Mouse (Mus musculus): ENCODE results near the gene Zcchc8. TPM values are rescaled to one million over a fixed set of nuclear protein-coding genes. Genes with fewer than 3 reads are reported as not detected.

Zcchc8 gene
- polyA plus RNA-seq, 1 experiment from 2014 or later: 57.0 TPM

DNA sequence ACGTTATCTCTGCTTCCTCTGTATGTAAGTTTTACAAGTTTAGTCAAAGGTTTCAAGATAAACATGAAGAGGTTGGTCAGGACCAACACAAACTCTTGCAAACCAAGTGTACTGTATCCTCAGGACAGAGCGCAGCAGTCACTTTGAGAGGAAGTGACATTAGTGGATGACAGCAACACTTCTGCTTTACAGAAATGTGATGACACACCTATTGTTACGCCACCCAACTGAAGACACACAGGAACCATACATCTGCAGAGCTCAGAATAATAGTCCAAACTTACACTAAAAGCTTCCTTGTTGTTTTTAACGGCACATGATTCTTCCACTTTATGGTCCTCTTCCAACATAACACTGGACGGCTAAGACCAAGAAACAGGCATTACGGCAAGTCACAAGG lies 7.1 kb downstream of the Zcchc8 start:
- Histone ChIP-seq H3K27me3 (replicated peaks) (no peaks in the 10 kb centered on the region), H3K9ac (replicated peaks) (no peak overlapping the region), H3K4me2 (no peak overlapping the region), H3K4me3 (replicated peaks) (no peak overlapping the region), H3K9me3 (replicated peaks) (no peaks in the 10 kb centered on the region), H3K36me3 (peaks cover 74% of the 10 kb centered on the region), H3K4me1 (peaks cover 18% of the 10 kb centered on the region), H3K27ac (replicated peaks) (no peak overlapping the region)
- ATAC-seq (ENCODE audit: low FRiP score): no peak
- WGBS: 96% methylated on average over 6 of the region's 6 CpGs

DNA sequence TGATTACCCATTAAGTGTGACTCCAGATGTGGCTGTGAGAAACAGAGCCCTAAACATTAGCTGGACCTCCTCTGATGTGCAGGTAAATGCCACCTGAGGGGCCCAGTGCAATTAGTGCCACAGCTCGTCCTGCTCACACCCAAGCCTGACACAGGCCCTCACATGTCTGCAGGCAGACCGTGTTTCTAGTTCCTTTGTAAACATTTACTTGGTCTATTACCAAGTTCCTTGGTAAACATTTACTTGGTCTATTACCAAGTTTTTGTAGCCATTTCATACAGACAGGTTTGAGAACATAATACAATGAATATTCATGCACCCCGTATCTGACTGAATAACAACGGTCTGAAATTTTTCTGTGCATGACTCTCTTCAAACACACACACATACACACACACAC lies 11.3 kb downstream of the Zcchc8 start:
- no peaks in the 10 kb centered on the region for H3K27me3 ChIP-seq (replicated peaks)
- no peaks in the 10 kb centered on the region for H3K4me1 ChIP-seq
- no peak overlapping the region for H3K9ac ChIP-seq (replicated peaks)
- 90% methylated on average over 4 of the region's 4 CpGs for WGBS
- no peak for ATAC-seq (ENCODE audit: low FRiP score)
- H3K36me3 ChIP-seq: peaks cover 92% of the 10 kb centered on the region
- H3K4me2 ChIP-seq: no peak overlapping the region
- no peaks in the 10 kb centered on the region for H3K9me3 ChIP-seq (replicated peaks)
- H3K4me3 ChIP-seq (replicated peaks): no peak overlapping the region
- H3K27ac ChIP-seq (replicated peaks): no peak overlapping the region

DNA sequence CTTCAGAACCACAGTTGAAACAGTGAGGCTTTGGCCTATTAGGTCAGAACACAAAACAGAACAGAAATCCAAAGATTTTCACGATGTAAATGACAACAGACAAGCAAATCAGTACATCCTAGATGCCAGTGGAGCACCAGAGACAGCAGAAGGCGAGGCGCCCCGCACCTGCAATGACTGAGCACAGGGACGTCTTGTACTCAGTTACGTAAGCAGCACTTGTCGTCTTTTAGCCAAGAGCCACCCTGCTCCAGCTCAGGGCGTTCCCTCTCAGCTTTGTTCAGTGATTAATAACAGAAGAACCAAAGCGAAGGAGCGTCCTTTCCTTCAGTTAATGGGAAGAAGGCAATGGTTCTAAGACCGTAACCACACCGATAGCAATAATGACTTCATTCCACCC lies 12.3 kb downstream of the Zcchc8 start:
- no peak for ATAC-seq (ENCODE audit: low FRiP score)
- H3K4me1 ChIP-seq: no peaks in the 10 kb centered on the region
- H3K4me2 ChIP-seq: no peak overlapping the region
- H3K27ac ChIP-seq (replicated peaks): no peak overlapping the region
- no peaks in the 10 kb centered on the region for H3K27me3 ChIP-seq (replicated peaks)
- no peaks in the 10 kb centered on the region for H3K9me3 ChIP-seq (replicated peaks)
- H3K4me3 ChIP-seq (replicated peaks): no peak overlapping the region
- no peak overlapping the region for H3K9ac ChIP-seq (replicated peaks)
- WGBS: 93% methylated on average over 12 of the region's 12 CpGs
- H3K36me3 ChIP-seq: peaks cover 90% of the 10 kb centered on the region

DNA sequence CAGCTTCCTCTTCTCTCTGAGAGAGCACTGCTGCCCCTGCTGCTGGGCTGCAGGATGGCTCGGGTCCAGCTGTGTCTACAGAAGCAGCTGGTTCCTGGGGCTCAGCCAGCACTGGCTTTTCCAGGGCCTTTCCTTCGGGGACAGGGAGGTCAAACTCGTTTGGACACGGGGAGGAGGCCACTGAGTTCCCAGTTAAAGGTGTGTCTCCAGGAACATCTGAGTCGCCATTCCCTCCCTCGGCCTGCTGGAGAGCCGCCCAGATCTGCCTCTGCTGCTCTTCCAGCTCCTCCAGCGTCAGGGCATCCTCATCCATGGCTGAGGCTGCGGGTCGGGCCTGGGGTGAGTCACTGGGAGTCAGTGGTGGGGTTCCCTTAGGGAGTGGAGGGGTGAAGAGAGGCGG lies 20.3 kb downstream of the Zcchc8 start:
- 73% methylated on average over 11 of the region's 11 CpGs for WGBS

DNA sequence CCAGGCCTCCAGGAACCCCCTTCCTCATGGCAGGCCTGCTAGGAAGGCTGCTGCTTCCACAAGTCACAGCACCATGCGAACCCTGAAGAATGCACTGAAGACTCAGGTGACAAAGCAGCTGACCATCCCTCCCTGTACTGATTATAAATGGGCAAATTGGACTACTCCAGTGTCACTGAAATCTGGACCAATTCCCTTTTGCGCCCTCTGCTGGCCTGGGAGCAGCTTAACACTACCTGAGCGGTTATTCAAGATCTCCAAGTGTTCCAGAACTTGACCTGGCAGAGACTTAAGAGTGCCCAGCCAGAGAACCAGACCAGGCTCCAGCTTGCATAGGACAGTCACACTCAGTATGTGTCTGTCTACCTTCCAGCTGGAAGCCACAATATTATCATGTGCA lies 21.7 kb downstream of the Zcchc8 start:
- peaks cover 6% of the 10 kb centered on the region; the same call in 1 of the 2 replicates for H3K4me1 ChIP-seq
- no peaks in the 10 kb centered on the region for H3K9me3 ChIP-seq (replicated peaks)
- WGBS: 31% methylated on average over 3 of the region's 3 CpGs
- H3K36me3 ChIP-seq: peaks cover 58% of the 10 kb centered on the region
- no peak overlapping the region for H3K4me3 ChIP-seq (replicated peaks)
- no peak overlapping the region for H3K4me2 ChIP-seq
- H3K9ac ChIP-seq (replicated peaks): no peak overlapping the region
- ATAC-seq (ENCODE audit: low FRiP score): no peak
- no peak overlapping the region for H3K27ac ChIP-seq (replicated peaks)
- no peaks in the 10 kb centered on the region for H3K27me3 ChIP-seq (replicated peaks)

More for the DNA sequence above, 20.3 kb downstream of the Zcchc8 start:
- no peak for ATAC-seq (ENCODE audit: low FRiP score)
- Histone ChIP-seq H3K9ac (replicated peaks) (no peak overlapping the region), H3K27me3 (replicated peaks) (no peaks in the 10 kb centered on the region), H3K9me3 (replicated peaks) (no peaks in the 10 kb centered on the region), H3K4me1 (peaks cover 6% of the 10 kb centered on the region; the same call in 1 of the 2 replicates), H3K36me3 (peaks cover 71% of the 10 kb centered on the region), H3K4me2 (no peak overlapping the region), H3K27ac (replicated peaks) (no peak overlapping the region), H3K4me3 (replicated peaks) (no peak overlapping the region)

DNA sequence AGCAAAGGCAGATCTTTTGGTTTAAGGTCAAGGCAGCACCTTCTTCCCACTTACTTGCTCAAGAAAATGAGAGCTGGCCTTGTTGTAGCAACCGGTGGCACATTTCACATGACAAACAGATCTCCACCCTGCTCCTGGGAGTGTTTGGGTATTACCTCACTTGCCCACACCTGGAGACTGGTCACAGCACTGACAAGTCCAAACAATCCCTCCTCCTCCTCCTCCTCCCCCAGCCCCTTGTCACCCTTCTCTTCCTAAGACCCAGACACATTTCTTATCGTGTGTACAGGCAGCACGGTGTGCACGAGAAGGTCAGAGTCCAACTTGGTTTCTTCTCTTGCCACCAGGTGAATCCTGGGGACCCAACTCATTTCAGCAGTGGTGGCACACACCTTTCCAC lies 23.9 kb downstream of the Zcchc8 start:
- H3K4me1 ChIP-seq: peaks cover 6% of the 10 kb centered on the region; the same call in 1 of the 2 replicates
- WGBS: 89% methylated on average over 4 of the region's 4 CpGs
- no peak for ATAC-seq (ENCODE audit: low FRiP score)

DNA sequence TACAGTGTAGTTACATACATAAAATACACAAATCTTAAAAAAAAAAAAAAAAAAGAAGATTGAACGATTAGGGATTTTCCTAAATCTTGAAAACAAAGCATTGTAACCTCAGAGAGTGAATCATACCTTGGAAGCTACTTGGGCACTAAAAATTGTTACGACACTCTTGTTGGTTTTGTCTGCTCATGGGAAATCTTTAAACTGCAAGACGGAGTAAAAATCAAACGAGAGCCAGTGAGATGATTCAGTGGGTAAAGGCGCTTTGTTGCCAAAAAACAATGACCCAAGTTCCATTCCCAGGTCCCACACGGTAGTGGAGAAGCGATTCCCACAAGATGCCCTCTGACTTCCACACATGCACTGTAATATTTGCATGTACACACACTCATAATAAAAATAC lies 24.7 kb downstream of the Zcchc8 start:
- no peaks in the 10 kb centered on the region for H3K27me3 ChIP-seq (replicated peaks)
- no peaks in the 10 kb centered on the region for H3K9me3 ChIP-seq (replicated peaks)
- H3K27ac ChIP-seq (replicated peaks): no peak overlapping the region
- ATAC-seq (ENCODE audit: low FRiP score): no peak
- H3K9ac ChIP-seq (replicated peaks): no peak overlapping the region
- H3K4me2 ChIP-seq: no peak overlapping the region
- WGBS: 84% methylated on average over 7 of the region's 7 CpGs
- H3K36me3 ChIP-seq: peaks cover 29% of the 10 kb centered on the region
- peaks cover 6% of the 10 kb centered on the region; the same call in 1 of the 2 replicates for H3K4me1 ChIP-seq
- H3K4me3 ChIP-seq (replicated peaks): no peak overlapping the region

More for the DNA sequence above, 23.9 kb downstream of the Zcchc8 start:
- peaks cover 36% of the 10 kb centered on the region for H3K36me3 ChIP-seq
- no peak overlapping the region for H3K9ac ChIP-seq (replicated peaks)
- no peak overlapping the region for H3K4me2 ChIP-seq
- no peak overlapping the region for H3K27ac ChIP-seq (replicated peaks)
- H3K4me3 ChIP-seq (replicated peaks): no peak overlapping the region
- H3K27me3 ChIP-seq (replicated peaks): no peaks in the 10 kb centered on the region
- H3K9me3 ChIP-seq (replicated peaks): no peaks in the 10 kb centered on the region

DNA sequence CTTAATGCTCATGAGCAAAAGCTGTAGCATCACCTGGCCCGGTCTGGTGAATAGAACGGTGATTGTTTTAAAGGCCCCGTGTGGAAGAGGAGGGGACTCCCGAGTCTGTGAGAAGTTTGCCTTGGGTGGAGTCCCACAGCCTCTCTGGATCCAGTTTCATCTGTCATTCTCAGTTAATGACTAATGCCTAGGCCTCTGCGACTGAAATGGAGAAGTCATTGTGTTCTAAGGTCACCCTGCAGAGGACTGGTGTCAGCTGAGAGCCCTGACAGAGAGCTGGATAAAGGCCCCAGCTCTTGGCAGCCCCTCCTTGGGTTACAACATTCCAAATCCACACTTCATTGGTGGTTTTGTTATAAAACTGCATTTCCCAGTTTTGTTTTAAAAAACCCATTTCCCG lies 26.4 kb downstream of the Zcchc8 start:
- Histone ChIP-seq H3K9ac (replicated peaks) (no peak overlapping the region), H3K4me3 (replicated peaks) (no peak overlapping the region), H3K27me3 (replicated peaks) (no peaks in the 10 kb centered on the region), H3K27ac (replicated peaks) (no peak overlapping the region), H3K4me2 (no peak overlapping the region), H3K4me1 (no peaks in the 10 kb centered on the region), H3K36me3 (peaks cover 14% of the 10 kb centered on the region), H3K9me3 (replicated peaks) (no peaks in the 10 kb centered on the region)
- 67% methylated on average over 6 of the region's 6 CpGs for WGBS
- ATAC-seq (ENCODE audit: low FRiP score): no peak

DNA sequence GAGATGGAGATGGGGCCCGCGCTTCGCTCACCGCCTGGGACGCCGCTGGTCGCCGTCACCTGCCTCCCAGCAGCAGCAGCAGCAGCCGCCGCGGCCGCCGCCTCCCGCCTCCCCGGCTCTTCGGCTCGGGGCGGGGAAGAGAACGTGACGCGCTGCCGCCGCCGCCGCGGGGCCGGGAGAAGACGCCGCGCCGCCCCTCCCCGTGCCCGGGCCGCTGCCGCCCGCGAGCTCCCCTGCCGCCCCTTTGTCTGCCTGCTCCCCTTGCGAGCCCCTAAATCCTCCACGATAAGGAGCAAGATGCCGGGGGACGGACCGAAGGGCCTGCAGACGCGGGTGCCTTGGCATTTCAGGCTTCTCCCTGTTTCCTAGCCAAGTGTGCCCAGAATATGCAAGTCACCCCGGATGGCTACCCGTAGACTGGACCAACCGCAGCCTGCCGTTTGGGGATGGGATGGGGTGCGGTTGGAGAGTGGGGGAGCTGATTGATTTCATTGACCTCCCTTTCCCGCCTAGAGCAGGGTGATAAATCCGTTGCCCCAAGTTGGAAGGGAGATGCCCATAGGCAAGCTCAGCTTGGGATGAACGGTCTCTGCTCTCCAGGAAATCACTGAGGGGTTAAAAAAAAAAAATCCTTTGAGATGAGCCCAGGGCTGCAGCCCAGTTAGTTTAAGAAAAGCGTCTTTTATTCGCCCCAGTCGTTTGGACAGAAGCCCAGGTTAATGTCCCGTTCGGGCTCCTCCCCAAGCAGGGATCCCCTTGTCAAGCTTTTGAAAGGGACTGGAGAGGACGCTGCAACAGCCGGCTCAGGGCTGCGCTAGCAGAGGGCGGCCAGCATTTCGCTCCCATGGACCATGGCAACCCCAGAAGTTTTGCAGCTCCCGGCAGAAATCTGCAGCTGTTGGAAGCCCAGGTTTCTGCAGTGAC lies 36.4 kb downstream of the Zcchc8 start, which contains the start of gene Clip1:
Gene Clip1, minus strand, starts transcription at position 398 of the 924 bp plus-strand sequence.
- peak; percentile 88 for ATAC-seq (ENCODE audit: low FRiP score)
- under 1% methylated on average over 45 of the region's 64 CpGs for WGBS

DNA sequence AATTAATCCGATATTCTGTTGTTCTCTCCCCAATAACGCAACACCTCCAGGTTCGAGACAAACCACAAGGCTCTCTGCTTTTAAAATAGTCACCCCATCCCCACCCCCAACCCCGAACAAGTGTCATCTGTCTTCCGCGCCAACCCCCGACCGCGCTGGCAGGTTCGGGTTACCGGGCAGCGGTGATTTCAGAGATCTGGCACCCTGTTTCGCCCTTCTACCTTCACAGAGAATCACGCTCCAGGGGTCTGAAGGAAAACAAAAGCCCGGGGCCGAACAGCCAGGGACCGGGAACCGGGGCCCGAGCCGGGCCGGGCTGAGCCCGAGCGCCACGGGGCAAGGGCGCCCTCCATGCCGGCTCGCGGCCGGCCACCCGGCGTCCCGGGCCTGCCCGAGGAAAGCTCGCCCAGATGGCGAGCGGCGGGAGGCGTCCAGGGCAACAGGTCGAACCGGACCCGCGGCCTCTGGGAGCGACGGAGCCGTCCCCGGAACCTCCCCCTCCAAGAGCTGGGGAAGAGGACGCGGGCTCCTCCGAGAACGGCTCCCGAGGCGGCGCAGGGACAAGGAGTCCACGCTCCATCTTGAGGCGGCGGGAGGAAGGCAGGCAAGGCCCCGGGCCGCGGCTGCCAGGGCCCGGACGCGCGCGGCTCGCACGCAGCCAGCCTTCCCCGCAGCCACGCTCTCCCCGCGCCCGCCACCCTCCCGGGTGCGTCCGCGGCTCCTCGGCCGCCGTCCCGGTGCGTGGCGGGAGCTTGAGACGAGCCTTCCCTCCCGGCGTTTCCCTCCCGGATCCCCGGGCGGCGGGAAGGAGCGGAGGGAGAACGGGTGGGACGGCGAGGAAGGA lies 37.3 kb downstream of the Zcchc8 start:
- under 1% methylated on average over 78 of the region's 92 CpGs for WGBS
- peak overlapping the region; percentile 98 for H3K9ac ChIP-seq (replicated peaks)
- no peaks in the 10 kb centered on the region for H3K27me3 ChIP-seq (replicated peaks)
- H3K27ac ChIP-seq (replicated peaks): peak overlapping the region; percentile 99
- H3K36me3 ChIP-seq: no peaks in the 10 kb centered on the region
- no peaks in the 10 kb centered on the region for H3K9me3 ChIP-seq (replicated peaks)
- H3K4me1 ChIP-seq: peaks cover 44% of the 10 kb centered on the region
- H3K4me2 ChIP-seq: peak overlapping the region; percentile 82
- ATAC-seq (ENCODE audit: low FRiP score): peak; percentile 78
- peak overlapping the region; percentile 94 for H3K4me3 ChIP-seq (replicated peaks)

More for the DNA sequence above, 36.4 kb downstream of the Zcchc8 start, which contains the start of gene Clip1:
- peak within 1 kb of the TSS; percentile 82 for H3K4me2 ChIP-seq
- no peaks in the 10 kb centered on the region for H3K27me3 ChIP-seq (replicated peaks)
- no peaks in the 10 kb centered on the region for H3K9me3 ChIP-seq (replicated peaks)
- no peaks in the 10 kb centered on the region for H3K36me3 ChIP-seq
- H3K4me1 ChIP-seq: peaks cover 43% of the 10 kb centered on the region
- peak within 1 kb of the TSS; percentile 94 for H3K4me3 ChIP-seq (replicated peaks)
- H3K9ac ChIP-seq (replicated peaks): peak within 1 kb of the TSS; percentile 98
- peak within 1 kb of the TSS; percentile 99 for H3K27ac ChIP-seq (replicated peaks)

DNA sequence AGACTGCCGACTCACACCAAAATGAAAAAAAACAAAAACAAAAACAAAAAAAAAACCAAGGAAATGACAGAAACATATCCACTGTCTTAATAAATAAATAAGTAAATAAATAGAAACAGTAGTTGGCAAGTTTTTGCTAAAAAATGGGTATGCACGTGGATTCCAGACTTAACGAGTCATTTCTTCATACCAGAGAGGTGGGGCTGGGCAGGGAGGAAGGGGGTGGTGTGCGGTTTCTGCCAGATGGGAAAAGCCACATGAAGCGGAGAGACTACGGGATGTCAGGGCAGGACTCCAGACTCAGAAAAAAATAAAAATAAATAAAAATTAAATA lies 37.9 kb downstream of the Zcchc8 start:
- peaks cover 44% of the 10 kb centered on the region for H3K4me1 ChIP-seq
- H3K9me3 ChIP-seq (replicated peaks): no peaks in the 10 kb centered on the region
- H3K36me3 ChIP-seq: no peaks in the 10 kb centered on the region
- H3K4me2 ChIP-seq: peak overlapping the region; percentile 82
- H3K27ac ChIP-seq (replicated peaks): peak overlapping the region; percentile 99
- no peak for ATAC-seq (ENCODE audit: low FRiP score)
- WGBS: 2% methylated on average over 6 of the region's 6 CpGs
- H3K9ac ChIP-seq (replicated peaks): peak overlapping the region; percentile 98
- no peaks in the 10 kb centered on the region for H3K27me3 ChIP-seq (replicated peaks)
- peak overlapping the region; percentile 94 for H3K4me3 ChIP-seq (replicated peaks)
